Mouse (Mus musculus) hindbrain, embryonic 15.5 days (tissue): ENCODE data around the gene Erbb4. TPM values are rescaled to one million over a fixed set of nuclear protein-coding genes. Genes with fewer than 3 reads are reported as not detected.

Experiments used
- ATAC-seq: fragments of 200-750 bp; cut with Nextera tagmentation; 2 replicates; pipeline ENCODE4 v1.8.0; 2017; ENCODE audit warnings: low read depth, moderate number of reproducible peaks, moderate TSS enrichment; ENCODE audit not compliant: low FRiP score
- H3K27ac ChIP-seq: fragments of 300-500 bp; sonication (generic); replicated peaks from 2 replicates; pipeline ENCODE4 v1.5.1; 2015; ENCODE audit warnings: mild to moderate bottlenecking, inconsistent platforms
- H3K27me3 ChIP-seq: fragments of 300-500 bp; sonication (generic); 2 replicates; pipeline ENCODE4 v1.6.1; 2015; ENCODE audit warnings: control low read depth, inconsistent platforms
- H3K36me3 ChIP-seq: fragments of 300-500 bp; sonication (generic); 2 replicates; pipeline ENCODE4 v1.6.1; 2015; ENCODE audit warnings: control low read depth, inconsistent platforms
- H3K4me1 ChIP-seq: fragments of 300-500 bp; sonication (generic); replicated peaks from 2 replicates; pipeline ENCODE4 v1.6.1; 2015; ENCODE audit warnings: control low read depth, inconsistent platforms
- H3K4me2 ChIP-seq: fragments of 300-500 bp; sonication (generic); 2 replicates; pipeline ENCODE4 v1.6.1; 2015; ENCODE audit warnings: moderate library complexity, mild to moderate bottlenecking, inconsistent platforms
- H3K4me3 ChIP-seq: fragments of 300-500 bp; sonication (generic); 2 replicates; pipeline ENCODE4 v1.5.1; 2015; ENCODE audit warnings: mild to moderate bottlenecking, inconsistent platforms
- H3K9ac ChIP-seq: fragments of 300-500 bp; sonication (generic); 2 replicates; pipeline ENCODE4 v1.6.1; 2015; ENCODE audit warnings: inconsistent platforms
- H3K9me3 ChIP-seq: fragments of 300-500 bp; sonication (generic); 2 replicates; pipeline ENCODE4 v1.6.1; 2016; ENCODE audit warnings: control low read depth, inconsistent platforms
- whole genome bisulfite sequencing: fragments of 180-500 bp; shearing (Covaris S2); methylation state at CpG from one replicate; pipeline ENCODE4 v1.1.7; 2015; 5-methylcytosine and 5-hydroxymethylcytosine counted together
- polyA plus RNA-seq: library from polyadenylated mRNA; unstranded; fragments of >200 nt; fragmentation: Nextera tagmentation; extraction: Ambion mirVana; gene quantifications from 2 replicates; pipeline ENCODE4 v1.2.1, GENCODE M21; 2015

Erbb4 gene
- polyA plus RNA-seq, 1 experiment from 2014 or later: 15.6 TPM

- Histone ChIP-seq H3K36me3 (no peaks in the 10 kb centered on the region), H3K4me2 (no peak overlapping the region)
- ATAC-seq: no peak
Measured at GRCm38 (mm10) chr1:68934804-68935203, 173.1 kb downstream of the Erbb4 start.

GRCm38 (mm10) chr1:68933330-68934065 lies 174.4 kb downstream of the Erbb4 start:
- H3K4me1 ChIP-seq: no peaks in the 10 kb centered on the region
- ATAC-seq: no peak
- H3K36me3 ChIP-seq: no peaks in the 10 kb centered on the region
- H3K27me3 ChIP-seq: no peaks in the 10 kb centered on the region
- H3K4me2 ChIP-seq: no peak overlapping the region
- no peak overlapping the region for H3K9ac ChIP-seq
- no peaks in the 10 kb centered on the region for H3K9me3 ChIP-seq
- H3K27ac ChIP-seq: no peak overlapping the region
- H3K4me3 ChIP-seq: no peak overlapping the region
- WGBS: 82% methylated on average over 3 of the region's 3 CpGs

More at GRCm38 (mm10) chr1:68934804-68935203, 173.1 kb downstream of the Erbb4 start:
- H3K27ac ChIP-seq: no peak overlapping the region
- no peaks in the 10 kb centered on the region for H3K4me1 ChIP-seq
- H3K4me3 ChIP-seq: no peak overlapping the region
- H3K9ac ChIP-seq: no peak overlapping the region
- no peaks in the 10 kb centered on the region for H3K9me3 ChIP-seq
- H3K27me3 ChIP-seq: no peaks in the 10 kb centered on the region

GRCm38 (mm10) chr1:68917828-68918227 lies 190.0 kb downstream of the Erbb4 start:
- H3K27me3 ChIP-seq: no peaks in the 10 kb centered on the region
- H3K9me3 ChIP-seq: no peaks in the 10 kb centered on the region
- no peak for ATAC-seq
- H3K4me2 ChIP-seq: no peak overlapping the region
- H3K9ac ChIP-seq: no peak overlapping the region
- no peaks in the 10 kb centered on the region for H3K4me1 ChIP-seq
- WGBS: 71% methylated on average over 3 of the region's 3 CpGs
- H3K36me3 ChIP-seq: no peaks in the 10 kb centered on the region
- no peak overlapping the region for H3K27ac ChIP-seq
- H3K4me3 ChIP-seq: no peak overlapping the region

- Histone ChIP-seq H3K4me1 (no peaks in the 10 kb centered on the region), H3K9ac (no peak overlapping the region), H3K27ac (no peak overlapping the region), H3K4me3 (no peak overlapping the region), H3K9me3 (no peaks in the 10 kb centered on the region), H3K27me3 (no peaks in the 10 kb centered on the region), H3K36me3 (no peaks in the 10 kb centered on the region), H3K4me2 (no peak overlapping the region)
- ATAC-seq: no peak
- 72% methylated on average over 2 of the region's 2 CpGs for WGBS
Measured at GRCm38 (mm10) chr1:68892041-68892440, 215.8 kb downstream of the Erbb4 start.

DNA sequence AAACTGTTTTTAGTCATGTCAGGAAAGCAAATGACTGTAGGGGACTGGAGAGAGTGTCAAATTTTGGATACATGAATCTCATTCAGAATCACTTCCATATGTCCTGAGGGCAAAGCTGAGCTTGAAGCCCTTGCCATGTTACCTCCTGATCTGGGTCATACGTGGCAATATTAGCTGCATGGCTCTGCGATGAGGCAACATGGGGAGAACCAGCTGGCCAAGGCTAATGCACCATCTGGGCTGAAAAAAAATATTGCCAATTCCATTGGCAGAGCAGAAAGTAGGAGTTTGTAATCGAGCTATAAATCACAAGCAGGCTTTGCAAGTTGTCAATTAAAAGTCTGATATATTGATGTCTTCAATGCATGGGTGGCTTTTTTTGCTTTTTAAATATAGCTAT lies 221.0 kb downstream of the Erbb4 start:
- ATAC-seq: peak; percentile 68; the same call in 1 of the 2 replicates
- WGBS: 39% methylated on average over 3 of the region's 3 CpGs
- H3K4me1 ChIP-seq: no peaks in the 10 kb centered on the region

GRCm38 (mm10) chr1:68874954-68875353 lies 232.9 kb downstream of the Erbb4 start:
- Histone ChIP-seq H3K27me3 (no peaks in the 10 kb centered on the region), H3K4me1 (0 out of 2 replicates have a peak, but pooled peaks cover 2% of the 10 kb centered on the region)

More for the DNA sequence above, 221.0 kb downstream of the Erbb4 start:
- no peak overlapping the region for H3K27ac ChIP-seq
- no peaks in the 10 kb centered on the region for H3K9me3 ChIP-seq
- H3K4me2 ChIP-seq: no peak overlapping the region
- H3K9ac ChIP-seq: no peak overlapping the region
- H3K36me3 ChIP-seq: no peaks in the 10 kb centered on the region
- H3K27me3 ChIP-seq: no peaks in the 10 kb centered on the region
- H3K4me3 ChIP-seq: no peak overlapping the region

DNA sequence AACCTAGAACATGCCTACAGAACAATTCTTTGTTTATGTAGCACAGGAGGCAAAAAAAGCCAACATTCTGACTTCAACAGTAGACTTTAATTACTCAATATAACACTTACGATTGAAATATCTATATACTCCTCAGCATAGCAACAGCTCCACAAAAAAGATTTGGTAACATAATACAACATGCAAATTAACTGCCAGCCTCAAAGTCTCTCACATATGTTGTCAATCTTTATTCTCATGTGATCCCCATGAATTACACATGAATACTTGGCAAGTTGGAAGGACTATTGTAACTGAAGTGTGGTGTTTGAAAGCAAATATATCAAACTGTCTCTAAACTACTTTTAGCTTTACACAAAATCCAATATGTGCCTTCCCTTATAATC lies 234.2 kb downstream of the Erbb4 start:
- Histone ChIP-seq H3K4me3 (no peak overlapping the region), H3K4me2 (no peak overlapping the region), H3K27ac (no peak overlapping the region), H3K4me1 (0 out of 2 replicates have a peak, but pooled peaks cover 2% of the 10 kb centered on the region), H3K9ac (no peak overlapping the region), H3K36me3 (no peaks in the 10 kb centered on the region), H3K9me3 (no peaks in the 10 kb centered on the region), H3K27me3 (no peaks in the 10 kb centered on the region)
- 55% methylated on average over 1 of the region's 1 CpGs for WGBS
- ATAC-seq: no peak

More at GRCm38 (mm10) chr1:68874954-68875353, 232.9 kb downstream of the Erbb4 start:
- Histone ChIP-seq H3K27ac (no peak overlapping the region; the same call in 1 of the 2 replicates), H3K4me3 (no peak overlapping the region), H3K36me3 (no peaks in the 10 kb centered on the region), H3K9me3 (no peaks in the 10 kb centered on the region), H3K4me2 (no peak overlapping the region), H3K9ac (no peak overlapping the region)
- WGBS: 42% methylated on average over 8 of the region's 8 CpGs
- ATAC-seq: no peak

DNA sequence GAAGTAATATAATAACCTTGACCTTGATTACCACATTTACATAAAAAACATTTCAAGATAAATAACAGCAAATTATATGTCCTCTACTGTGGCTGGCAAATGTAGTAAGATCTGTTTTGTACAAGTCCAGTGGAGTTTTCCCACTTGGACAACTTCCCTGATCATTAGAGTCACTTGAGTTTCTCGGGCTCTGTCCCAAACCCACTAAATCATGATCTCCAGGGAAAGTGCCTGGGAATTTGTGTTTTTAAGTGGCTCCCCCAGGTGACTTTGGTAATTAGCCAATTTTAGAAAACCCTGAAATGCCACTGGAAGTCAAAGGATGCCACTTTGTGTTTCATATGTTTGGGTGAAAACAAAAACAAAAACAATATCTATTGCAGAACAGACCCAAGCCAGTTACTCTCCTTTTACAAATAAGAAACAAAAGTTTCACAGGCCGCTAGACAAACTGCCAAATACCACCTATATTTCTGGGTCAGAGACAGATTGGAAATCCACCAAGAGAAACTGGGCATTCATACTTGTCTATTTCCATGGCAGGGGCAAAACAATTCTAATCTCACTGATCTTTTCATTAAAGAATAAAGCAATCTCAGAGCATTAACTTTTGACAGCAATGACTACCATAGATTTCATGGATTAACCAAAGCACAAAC lies 234.8 kb downstream of the Erbb4 start:
- Histone ChIP-seq H3K27ac (no peak overlapping the region), H3K27me3 (no peaks in the 10 kb centered on the region), H3K9me3 (no peaks in the 10 kb centered on the region), H3K9ac (no peak overlapping the region), H3K36me3 (no peaks in the 10 kb centered on the region), H3K4me3 (no peak overlapping the region), H3K4me2 (no peak overlapping the region), H3K4me1 (0 out of 2 replicates have a peak, but pooled peaks cover 2% of the 10 kb centered on the region)
- 46% methylated on average over 2 of the region's 2 CpGs for WGBS
- no peak for ATAC-seq

- WGBS: 53% methylated on average over 2 of the region's 2 CpGs
- Histone ChIP-seq H3K4me3 (no peak overlapping the region), H3K9me3 (no peaks in the 10 kb centered on the region), H3K27ac (no peak overlapping the region), H3K27me3 (no peaks in the 10 kb centered on the region), H3K4me1 (no peaks in the 10 kb centered on the region), H3K36me3 (no peaks in the 10 kb centered on the region), H3K9ac (no peak overlapping the region), H3K4me2 (no peak overlapping the region)
- no peak for ATAC-seq
Measured at GRCm38 (mm10) chr1:68860341-68860740, 247.5 kb downstream of the Erbb4 start.

DNA sequence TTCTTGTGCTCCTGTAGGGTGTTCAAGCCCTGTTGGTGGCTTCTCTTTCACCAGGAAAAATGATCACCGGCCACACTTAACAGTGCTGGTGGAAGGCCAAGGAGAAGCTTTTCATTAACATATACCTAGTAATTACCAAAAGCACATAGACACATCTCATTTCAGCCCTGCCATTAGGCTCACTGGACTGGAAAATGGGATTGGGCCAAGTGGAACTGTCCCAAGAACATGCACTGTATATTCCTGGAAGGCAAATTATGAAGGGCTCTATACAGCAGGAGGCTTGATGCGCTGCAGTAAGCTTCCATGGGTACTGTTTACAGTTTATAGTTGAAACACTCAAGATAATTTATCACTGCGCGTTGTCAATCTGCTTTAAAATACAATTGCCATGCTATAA lies 248.4 kb downstream of the Erbb4 start:
- no peaks in the 10 kb centered on the region for H3K9me3 ChIP-seq
- no peaks in the 10 kb centered on the region for H3K36me3 ChIP-seq
- no peak overlapping the region for H3K27ac ChIP-seq
- no peak overlapping the region for H3K9ac ChIP-seq
- WGBS: 72% methylated on average over 4 of the region's 4 CpGs
- H3K27me3 ChIP-seq: no peaks in the 10 kb centered on the region
- H3K4me1 ChIP-seq: no peaks in the 10 kb centered on the region
- H3K4me3 ChIP-seq: no peak overlapping the region
- ATAC-seq: no peak
- no peak overlapping the region for H3K4me2 ChIP-seq

- WGBS: 42% methylated on average over 4 of the region's 4 CpGs
- Histone ChIP-seq H3K4me2 (no peak overlapping the region), H3K4me1 (no peaks in the 10 kb centered on the region), H3K9me3 (no peaks in the 10 kb centered on the region), H3K27me3 (no peaks in the 10 kb centered on the region), H3K27ac (no peak overlapping the region), H3K36me3 (no peaks in the 10 kb centered on the region), H3K4me3 (no peak overlapping the region), H3K9ac (no peak overlapping the region)
- ATAC-seq: no peak
Measured at GRCm38 (mm10) chr1:68839352-68839751, 268.5 kb downstream of the Erbb4 start.

- Histone ChIP-seq H3K4me3 (no peak overlapping the region), H3K36me3 (no peaks in the 10 kb centered on the region), H3K4me1 (peaks cover 3% of the 10 kb centered on the region; the same call in 1 of the 2 replicates), H3K27me3 (no peaks in the 10 kb centered on the region), H3K9ac (no peak overlapping the region), H3K9me3 (no peaks in the 10 kb centered on the region), H3K27ac (no peak overlapping the region), H3K4me2 (no peak overlapping the region)
- WGBS: 63% methylated on average over 3 of the region's 3 CpGs
- ATAC-seq: no peak
Measured at GRCm38 (mm10) chr1:68834686-68835085, 273.2 kb downstream of the Erbb4 start.
